Mouse (Mus musculus): ENCODE data around the gene Cacna2d1. TPM values are rescaled to one million over a fixed set of nuclear protein-coding genes. Genes with fewer than 3 reads are reported as not detected.

The Cacna2d1 gene
- polyA plus RNA-seq, 3 experiments from 2014 or later: not detected

DNA sequence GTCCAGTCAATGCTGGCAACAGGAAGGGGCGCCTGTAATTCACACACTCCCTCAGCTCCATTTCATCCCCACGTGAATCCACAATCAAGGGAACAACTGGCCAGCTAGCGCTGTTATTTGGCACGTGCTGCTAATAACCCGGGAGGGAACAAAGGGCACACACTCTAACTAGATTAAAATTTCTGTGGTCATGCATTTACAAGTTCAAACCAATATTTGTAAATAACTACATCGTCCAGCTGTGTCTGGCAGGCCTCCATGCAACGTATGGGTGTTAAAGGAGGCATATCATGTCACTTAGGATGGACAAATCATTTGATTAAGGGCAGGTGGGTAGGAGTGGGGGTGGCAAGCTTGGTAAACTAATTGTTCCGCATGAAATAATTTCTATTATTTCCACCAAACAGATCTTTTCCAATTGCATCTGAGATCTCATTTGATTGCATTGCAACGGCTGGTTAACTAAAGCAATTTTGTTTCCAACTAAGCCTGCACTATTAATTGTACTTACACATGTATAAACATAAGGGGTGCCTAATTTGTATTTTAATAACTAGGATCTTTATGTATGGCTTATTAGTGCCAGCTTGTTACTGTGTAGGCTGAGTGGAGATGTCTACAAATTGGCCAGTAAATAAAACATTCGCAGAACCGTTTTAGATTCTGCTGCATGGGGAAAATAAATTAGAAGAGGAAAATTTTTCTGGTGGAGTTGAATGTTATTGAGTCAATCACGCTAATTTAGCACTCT lies 231.8 kb downstream of the Cacna2d1 start:
- ATAC-seq: no peak

- no peak for ATAC-seq
Observed at GRCm38 (mm10) chr5:16166868-16167267, 232.4 kb downstream of the Cacna2d1 start.

GRCm38 (mm10) chr5:16181041-16181440 lies 246.6 kb downstream of the Cacna2d1 start:
- ATAC-seq: no peak

DNA sequence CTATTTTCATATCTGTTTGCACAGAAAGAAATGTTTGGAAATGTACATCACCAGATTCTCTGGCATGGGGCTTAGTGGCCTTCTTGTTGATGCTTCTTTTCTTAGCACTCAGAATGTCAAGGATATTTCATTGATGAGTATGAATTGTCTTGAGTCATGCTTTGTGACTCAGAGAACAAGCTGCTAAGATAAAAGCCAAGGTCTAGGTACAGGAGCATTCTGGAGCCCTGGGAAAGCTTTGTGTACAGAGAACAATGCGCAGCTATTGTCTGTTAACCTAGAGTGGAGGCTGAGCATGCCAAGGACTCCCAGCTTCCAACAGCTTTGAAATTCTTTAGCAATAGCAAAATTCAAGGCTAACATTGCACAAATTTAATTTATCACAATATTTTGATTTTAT lies 249.6 kb downstream of the Cacna2d1 start:
- ATAC-seq: no peak

- ATAC-seq: no peak
Observed at GRCm38 (mm10) chr5:16187931-16188330, 253.4 kb downstream of the Cacna2d1 start.

- ATAC-seq: no peak
Observed at GRCm38 (mm10) chr5:16189878-16190277, 255.4 kb downstream of the Cacna2d1 start.

DNA sequence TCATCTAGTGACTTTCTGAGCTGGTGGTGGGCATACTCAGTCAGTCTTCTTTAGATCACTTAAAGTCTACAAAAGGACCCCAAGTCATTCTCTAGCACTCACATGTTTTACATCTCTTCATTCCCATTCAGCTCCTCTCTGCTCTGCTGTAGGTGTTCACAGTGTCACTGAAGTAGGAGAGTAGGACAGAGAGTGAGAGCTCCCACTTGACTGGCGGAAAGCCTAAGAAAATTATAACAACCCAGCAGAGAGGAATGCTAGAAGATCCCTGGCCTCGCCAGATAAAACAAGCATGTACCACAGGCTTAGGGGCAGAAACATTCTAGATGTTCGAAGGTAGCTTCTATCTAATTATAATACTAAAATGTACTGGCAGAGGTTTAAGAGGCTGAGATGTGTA lies 256.7 kb downstream of the Cacna2d1 start:
- no peak for ATAC-seq

DNA sequence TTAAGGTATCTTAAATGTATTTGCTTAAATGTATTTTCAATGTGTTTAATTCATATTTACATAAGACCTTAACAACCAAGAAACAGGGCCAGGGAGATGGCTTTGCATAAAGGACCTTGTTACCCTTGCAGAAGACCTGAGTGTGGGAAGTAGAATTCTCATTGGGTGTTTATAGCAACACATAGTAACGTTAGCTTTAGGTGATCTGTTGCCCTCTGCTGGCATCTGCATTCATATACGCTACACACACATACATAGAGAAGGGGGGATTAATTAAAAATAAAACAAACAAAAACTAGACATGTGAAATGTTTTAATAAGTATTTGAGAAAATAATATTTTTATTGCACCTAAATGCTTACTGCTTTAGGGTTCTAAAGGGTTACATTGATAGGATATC lies 265.3 kb downstream of the Cacna2d1 start:
- no peak for ATAC-seq

GRCm38 (mm10) chr5:16221960-16222359 lies 287.5 kb downstream of the Cacna2d1 start:
- ATAC-seq: no peak

GRCm38 (mm10) chr5:16225359-16225758 lies 290.9 kb downstream of the Cacna2d1 start:
- ATAC-seq: no peak

- ATAC-seq: no peak
Observed at GRCm38 (mm10) chr5:16229384-16229783, 294.9 kb downstream of the Cacna2d1 start.

- ATAC-seq: no peak
Observed at GRCm38 (mm10) chr5:16231477-16231876, 297.0 kb downstream of the Cacna2d1 start.

DNA sequence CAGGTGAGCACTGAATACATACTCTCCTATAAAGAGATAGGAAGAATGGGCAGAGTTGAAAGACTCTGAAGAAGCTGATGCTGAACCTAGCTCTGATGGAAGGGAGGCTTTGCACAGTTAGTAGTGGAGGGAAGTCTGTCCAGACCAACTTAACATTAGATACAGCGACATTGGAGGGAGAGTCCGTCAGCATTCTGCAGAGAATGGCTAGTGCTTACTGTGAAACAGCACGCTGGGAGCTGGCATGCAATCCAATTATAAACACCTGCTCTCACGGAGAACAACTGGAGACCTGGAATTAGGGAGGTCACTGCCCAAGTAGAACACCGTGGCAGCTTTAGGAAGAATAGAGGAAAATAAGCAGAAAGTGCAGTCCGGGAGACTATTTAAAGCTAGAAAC lies 300.4 kb downstream of the Cacna2d1 start:
- no peak for ATAC-seq

GRCm38 (mm10) chr5:16235864-16236263 lies 301.4 kb downstream of the Cacna2d1 start:
- ATAC-seq: no peak

DNA sequence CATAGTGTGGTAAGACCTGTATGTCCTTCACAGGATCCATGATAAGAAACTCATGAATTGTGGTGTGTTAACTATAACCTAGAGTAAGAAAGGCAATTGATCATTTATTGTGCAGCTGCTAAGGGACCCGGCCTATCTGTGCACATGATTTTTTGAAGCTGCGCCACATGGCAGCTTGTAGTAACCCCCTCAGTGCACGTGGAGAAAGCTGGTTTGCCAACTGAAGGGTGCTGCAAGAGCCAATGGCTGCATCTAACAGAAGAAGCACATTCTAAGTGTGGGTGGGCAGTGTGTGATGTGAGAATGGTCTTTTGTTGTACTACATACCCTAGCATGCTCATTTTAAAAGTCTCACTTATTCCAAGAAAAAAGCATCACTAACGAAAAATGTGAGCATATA lies 302.1 kb downstream of the Cacna2d1 start:
- no peak for ATAC-seq

DNA sequence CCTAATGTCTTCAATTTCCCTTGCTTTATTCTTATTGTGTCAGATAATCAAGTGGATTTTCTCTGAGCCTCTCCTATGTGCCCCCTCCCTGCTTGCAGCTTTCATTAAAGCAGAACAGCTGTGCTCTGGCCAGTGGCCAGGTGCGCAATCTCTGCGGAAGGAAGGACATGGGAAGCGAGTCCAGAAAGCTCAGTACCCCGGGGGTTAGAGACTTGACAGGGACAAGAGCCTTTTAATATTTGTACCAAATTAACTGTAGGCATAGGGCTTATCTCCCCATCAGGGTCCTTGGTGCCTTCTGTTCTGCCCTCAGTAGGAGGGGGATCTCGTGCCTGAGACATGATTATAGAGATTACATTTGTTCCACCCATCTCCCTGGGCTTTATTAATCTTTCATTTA lies 303.5 kb downstream of the Cacna2d1 start:
- ATAC-seq: no peak

DNA sequence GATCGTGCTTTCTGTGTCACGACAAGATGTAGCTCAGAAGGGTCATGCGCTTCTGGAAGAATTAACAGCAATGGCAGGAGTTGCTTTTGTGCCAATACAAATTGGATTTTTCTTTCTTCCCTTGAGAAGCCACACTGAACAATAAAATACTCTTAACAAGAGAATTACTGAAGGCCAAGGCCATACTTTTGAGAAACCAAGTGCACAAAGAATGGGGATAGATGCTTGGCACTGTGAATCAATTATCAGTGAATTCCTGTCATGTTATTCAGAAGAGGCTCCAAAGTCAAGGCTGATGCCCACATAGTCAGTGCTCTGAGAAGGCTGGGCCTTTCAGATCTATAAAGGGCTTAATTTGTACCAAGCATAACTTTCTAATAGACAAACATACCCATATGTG lies 305.8 kb downstream of the Cacna2d1 start:
- ATAC-seq: no peak

DNA sequence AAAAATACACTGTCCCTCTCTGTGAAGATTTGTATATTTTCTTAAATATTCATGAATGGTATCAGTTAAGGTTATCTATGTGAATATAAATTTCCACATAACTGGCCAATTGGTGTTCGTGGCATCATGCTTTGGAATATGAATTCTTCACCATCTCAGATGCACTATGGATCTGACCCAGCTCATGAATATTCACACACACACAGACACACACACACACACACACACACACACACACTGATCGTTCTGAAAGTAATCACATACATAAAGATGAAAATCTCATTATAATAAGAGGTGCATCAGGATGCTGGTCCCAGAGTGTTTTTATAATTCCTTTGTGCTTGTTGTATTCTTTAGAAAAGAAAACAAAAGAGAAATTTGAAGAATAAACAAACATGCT lies 309.1 kb downstream of the Cacna2d1 start:
- no peak for ATAC-seq

GRCm38 (mm10) chr5:16252738-16253513 lies 318.4 kb downstream of the Cacna2d1 start:
- ATAC-seq: no peak

DNA sequence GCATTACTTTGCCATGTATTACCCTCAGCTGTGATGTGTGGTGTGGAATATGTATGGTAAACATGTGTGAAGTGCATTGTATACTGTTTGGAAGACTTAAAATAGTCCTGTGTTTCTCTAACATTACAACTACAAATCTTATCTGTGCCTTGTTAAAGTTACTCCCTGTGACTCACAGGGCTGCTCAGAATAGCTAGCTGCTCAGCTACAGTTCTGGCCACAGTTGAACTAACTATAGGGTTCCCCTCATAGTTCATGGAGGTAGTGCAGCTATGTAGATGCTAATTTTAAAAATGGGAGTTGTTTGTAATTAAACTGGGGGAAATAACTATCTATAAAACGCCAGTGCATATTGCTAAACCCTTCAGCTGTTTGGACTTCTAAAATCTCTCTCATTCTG lies 319.3 kb downstream of the Cacna2d1 start:
- ATAC-seq: no peak

DNA sequence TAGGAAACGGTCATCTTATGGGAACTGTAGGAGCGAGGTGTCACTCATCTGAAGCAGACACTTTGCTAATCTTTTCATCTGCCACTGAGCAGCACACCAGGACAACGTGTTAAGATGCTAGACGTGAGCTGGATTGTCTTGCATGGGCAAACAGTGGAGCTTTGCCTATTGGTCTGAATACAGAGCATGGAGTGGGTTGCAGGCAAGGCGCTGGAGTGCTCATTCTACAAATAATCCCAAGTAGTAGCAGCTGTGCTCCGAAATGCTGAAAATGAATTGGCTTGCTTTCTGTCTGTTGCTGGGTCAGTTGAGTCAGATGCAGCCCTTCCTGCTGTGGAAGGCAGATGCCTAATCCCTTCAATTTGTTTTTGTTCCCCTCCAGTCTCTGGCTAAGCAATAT lies 330.9 kb downstream of the Cacna2d1 start:
- no peak for ATAC-seq

DNA sequence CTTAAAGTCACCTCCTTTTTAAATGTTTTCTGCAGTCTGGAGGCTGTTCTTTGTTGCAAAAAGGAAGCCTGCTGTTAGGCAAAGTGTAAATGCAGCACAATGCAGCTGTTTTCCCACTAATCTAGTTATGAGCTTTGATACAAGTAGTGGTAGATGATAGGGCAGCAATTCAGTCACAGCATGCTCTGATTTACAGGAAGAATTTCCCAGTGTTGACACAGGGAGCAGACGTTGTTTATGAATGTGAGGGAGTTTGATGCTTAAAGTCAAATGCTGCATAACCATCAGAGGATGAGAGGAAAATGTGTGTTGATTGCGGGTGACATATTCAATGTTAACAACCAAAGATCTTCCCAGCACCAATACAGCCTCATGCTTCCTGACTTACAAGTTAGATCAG lies 342.6 kb downstream of the Cacna2d1 start:
- ATAC-seq: no peak

GRCm38 (mm10) chr5:16281229-16281628 lies 346.7 kb downstream of the Cacna2d1 start:
- no peak for ATAC-seq

DNA sequence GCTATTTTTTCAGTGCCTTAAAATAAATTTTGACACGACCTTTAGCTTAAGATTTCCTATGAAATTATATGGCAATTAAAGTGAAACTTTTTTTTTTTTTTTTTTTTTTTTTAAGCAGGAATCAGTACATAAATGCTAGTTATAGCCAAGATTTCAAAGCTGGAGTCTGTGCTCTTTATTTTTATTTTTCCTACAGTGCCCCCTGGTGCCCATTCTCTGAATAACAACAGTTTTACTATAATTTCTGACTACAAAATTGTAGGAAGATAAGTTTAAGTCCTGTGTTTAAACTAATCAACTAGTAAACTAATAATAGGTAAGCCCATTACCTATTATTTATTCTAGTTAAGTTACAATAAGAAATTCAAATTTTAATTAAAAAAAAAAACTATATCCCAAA lies 358.7 kb downstream of the Cacna2d1 start:
- ATAC-seq: no peak
